Mouse (Mus musculus) forebrain, embryonic 16.5 days (tissue): Measurements from ENCODE around the gene Lrrc45. TPM values are rescaled to one million over a fixed set of nuclear protein-coding genes. Genes with fewer than 3 reads are reported as not detected.
A peak's percentile ranks its signal among the peaks of the same experiment; 100 is the strongest.

Experiments
- ATAC-seq: fragments of 200-750 bp; cut with Nextera tagmentation; 2 replicates; pipeline ENCODE4 v1.8.0; 2017; ENCODE audit warnings: mild to moderate bottlenecking, moderate library complexity
- H3K27ac ChIP-seq: fragments of 300-500 bp; sonication (generic); 2 replicates; pipeline ENCODE4 v1.5.1; 2014; ENCODE audit warnings: low read length, control low read depth
- H3K27me3 ChIP-seq: fragments of 300-500 bp; sonication (generic); replicated peaks from 2 replicates; pipeline ENCODE4 v1.6.1; 2014; ENCODE audit warnings: low read length; ENCODE audit not compliant: control insufficient read depth, insufficient read depth
- H3K36me3 ChIP-seq: fragments of 300-500 bp; sonication (generic); 2 replicates; pipeline ENCODE4 v1.6.1; 2014; ENCODE audit not compliant: control insufficient read depth, insufficient read depth
- H3K4me1 ChIP-seq: fragments of 300-500 bp; sonication (generic); replicated peaks from 2 replicates; pipeline ENCODE4 v1.6.1; 2014; ENCODE audit warnings: low read length; ENCODE audit not compliant: control insufficient read depth, insufficient read depth
- H3K4me2 ChIP-seq: fragments of 300-500 bp; sonication (generic); 2 replicates; pipeline ENCODE4 v1.6.1; 2014; ENCODE audit warnings: mild to moderate bottlenecking, low read length, control low read depth
- H3K4me3 ChIP-seq: fragments of 300-500 bp; sonication (generic); replicated peaks from 2 replicates; pipeline ENCODE4 v1.5.1; 2014; ENCODE audit warnings: mild to moderate bottlenecking, low read length, control low read depth
- H3K9ac ChIP-seq: fragments of 300-500 bp; sonication (generic); replicated peaks from 2 replicates; pipeline ENCODE4 v1.6.1; 2014; ENCODE audit warnings: low read depth, low read length, control low read depth
- H3K9me3 ChIP-seq: fragments of 300-500 bp; sonication (generic); 2 replicates; pipeline ENCODE4 v1.6.1; 2016; ENCODE audit warnings: low read length; ENCODE audit not compliant: control insufficient read depth
- WGBS: fragments of 180-500 bp; shearing (Covaris S2); extraction: QIAGEN DNeasy Blood & Tissue Kit; methylation state at CpG from one replicate; pipeline ENCODE4 v1.1.7; 2014; 5-methylcytosine and 5-hydroxymethylcytosine counted together
- polyA plus RNA-seq: library from polyadenylated mRNA; unstranded; fragments of >200 nt; fragmentation: Nextera tagmentation; extraction: Ambion mirVana; gene quantifications from 2 replicates; pipeline ENCODE4 v1.2.1, GENCODE M21; 2015

The Lrrc45 gene
- polyA plus RNA-seq, 1 experiment from 2014 or later: 118 TPM

DNA sequence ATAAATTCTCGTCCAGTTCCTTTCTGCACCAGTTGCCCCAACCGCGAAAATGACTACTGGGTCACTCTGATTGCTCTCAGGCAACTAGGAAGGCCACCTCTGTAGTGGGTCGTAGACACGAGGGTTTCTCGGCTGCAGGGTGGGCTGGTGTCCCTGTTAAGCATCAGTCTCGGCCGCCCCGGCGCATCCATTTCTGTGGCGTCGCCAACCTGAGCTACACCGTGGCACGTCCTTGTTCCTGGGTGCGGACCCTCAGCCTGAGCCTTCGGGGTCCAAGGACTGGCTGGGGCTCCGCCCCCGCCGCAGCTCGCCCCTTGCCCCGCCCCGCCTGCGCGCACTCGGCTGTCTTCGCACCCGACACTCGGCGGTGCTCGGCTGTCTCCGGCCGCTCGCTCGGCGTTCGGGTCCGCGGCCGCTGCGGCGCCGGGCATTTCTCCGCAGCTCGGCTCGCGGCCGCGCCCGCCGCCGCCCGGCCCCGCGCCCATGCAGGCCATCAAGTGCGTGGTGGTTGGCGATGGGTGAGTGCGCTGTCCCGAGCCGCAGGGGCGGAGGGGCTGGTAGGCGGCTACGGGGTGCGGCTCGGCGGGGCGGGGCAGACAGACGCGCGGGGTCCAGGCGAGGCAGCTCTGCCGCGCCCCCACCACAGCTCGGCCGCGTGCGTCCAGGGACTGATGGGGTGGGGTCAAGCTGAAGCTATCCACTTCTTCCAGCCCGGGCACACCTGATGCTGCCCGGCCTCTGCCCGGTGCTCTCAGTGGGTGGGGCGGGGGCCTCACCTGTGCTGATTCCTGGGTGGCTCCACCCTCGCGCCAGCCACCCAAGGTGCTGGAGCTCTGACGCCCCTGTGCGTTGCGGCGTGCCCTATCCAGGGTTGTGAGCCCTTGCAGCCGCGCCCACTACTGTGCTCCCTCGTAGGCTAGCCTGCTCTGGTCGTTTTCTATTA lies 7.7 kb downstream of the Lrrc45 start, which contains the start of gene Rac3:
Gene Rac3 (plus strand): TSS at position 347 of the 943 bp plus-strand sequence.
- H3K27ac ChIP-seq: no peak within 1 kb of the TSS; the same call in 1 of the 2 replicates
- H3K4me2 ChIP-seq: peak within 1 kb of the TSS; percentile 98
- H3K9me3 ChIP-seq: no peaks in the 10 kb centered on the region
- peak; percentile 90 for ATAC-seq
- WGBS: under 1% methylated on average over 88 of the region's 90 CpGs
- peak within 1 kb of the TSS; percentile 87 for H3K9ac ChIP-seq
- H3K4me1 ChIP-seq: peaks cover 21% of the 10 kb centered on the region
- no peaks in the 10 kb centered on the region for H3K27me3 ChIP-seq
- peak within 1 kb of the TSS; percentile 74 for H3K4me3 ChIP-seq
- H3K36me3 ChIP-seq: peaks cover 5% of the 10 kb centered on the region

DNA sequence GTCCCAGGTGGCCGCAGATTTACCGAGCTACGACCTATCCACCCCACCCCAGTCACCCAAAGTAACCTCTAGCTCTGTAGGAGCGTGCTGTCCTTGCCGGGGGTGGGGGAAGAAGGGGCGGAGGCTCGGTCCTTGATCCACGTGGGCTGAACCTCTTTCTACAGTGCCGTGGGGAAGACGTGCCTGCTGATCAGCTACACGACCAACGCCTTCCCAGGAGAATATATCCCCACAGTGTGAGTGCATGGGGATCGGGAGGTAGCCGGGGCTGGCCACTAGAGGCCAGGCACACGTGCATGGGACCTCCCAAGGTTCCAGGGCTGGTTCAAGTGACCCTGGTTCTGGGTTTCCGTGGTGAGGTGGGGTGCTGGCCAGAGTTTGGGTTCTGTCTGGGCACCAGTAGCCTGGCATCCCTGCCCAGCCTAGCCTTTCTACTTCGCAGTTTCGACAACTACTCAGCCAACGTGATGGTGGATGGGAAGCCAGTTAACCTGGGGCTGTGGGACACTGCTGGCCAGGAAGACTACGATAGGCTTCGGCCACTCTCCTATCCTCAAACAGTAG lies 8.4 kb downstream of the Lrrc45 start:
- Histone ChIP-seq H3K27ac (no peak overlapping the region), H3K9me3 (no peaks in the 10 kb centered on the region), H3K4me2 (peak overlapping the region; percentile 98), H3K4me3 (peak overlapping the region; percentile 74), H3K4me1 (peaks cover 27% of the 10 kb centered on the region), H3K9ac (peak overlapping the region; percentile 87), H3K27me3 (no peaks in the 10 kb centered on the region), H3K36me3 (peaks cover 5% of the 10 kb centered on the region)
- WGBS: 21% methylated on average over 21 of the region's 21 CpGs
- ATAC-seq: peak; percentile 7; the same call in 1 of the 2 replicates

GRCm38 (mm10) chr11:120722761-120723382 lies 9.1 kb downstream of the Lrrc45 start:
- Histone ChIP-seq H3K27me3 (no peaks in the 10 kb centered on the region), H3K4me3 (no peak overlapping the region), H3K4me1 (peaks cover 27% of the 10 kb centered on the region), H3K36me3 (peaks cover 5% of the 10 kb centered on the region), H3K9me3 (no peaks in the 10 kb centered on the region), H3K9ac (no peak overlapping the region), H3K4me2 (peak overlapping the region; percentile 98; the same call in 1 of the 2 replicates), H3K27ac (no peak overlapping the region)
- ATAC-seq: no peak
- WGBS: 85% methylated on average over 11 of the region's 11 CpGs

DNA sequence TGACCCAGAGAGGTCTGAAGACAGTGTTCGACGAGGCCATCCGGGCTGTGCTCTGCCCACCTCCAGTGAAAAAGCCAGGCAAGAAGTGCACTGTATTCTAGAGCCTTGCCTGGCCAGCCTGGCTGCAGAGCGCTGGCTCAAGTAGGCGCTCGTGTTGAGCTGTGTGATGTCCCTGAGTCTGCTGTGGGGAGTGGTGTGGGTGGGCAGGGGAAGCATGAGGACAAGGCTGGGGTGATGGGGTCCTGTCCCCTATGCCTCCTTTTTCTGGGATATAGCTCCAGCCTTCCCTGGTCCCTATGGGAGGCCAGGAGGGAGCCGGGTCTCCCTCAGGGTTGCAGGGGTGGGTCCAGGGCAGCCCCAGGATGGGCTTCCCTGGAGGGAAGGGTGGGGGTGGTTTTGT lies 9.8 kb downstream of the Lrrc45 start:
- no peak overlapping the region for H3K9ac ChIP-seq
- WGBS: 77% methylated on average over 7 of the region's 7 CpGs
- H3K27ac ChIP-seq: no peak overlapping the region
- peaks cover 27% of the 10 kb centered on the region for H3K4me1 ChIP-seq
- H3K9me3 ChIP-seq: no peaks in the 10 kb centered on the region
- no peak overlapping the region for H3K4me2 ChIP-seq
- ATAC-seq: no peak
- H3K27me3 ChIP-seq: no peaks in the 10 kb centered on the region
- no peak overlapping the region for H3K4me3 ChIP-seq
- H3K36me3 ChIP-seq: peaks cover 4% of the 10 kb centered on the region

DNA sequence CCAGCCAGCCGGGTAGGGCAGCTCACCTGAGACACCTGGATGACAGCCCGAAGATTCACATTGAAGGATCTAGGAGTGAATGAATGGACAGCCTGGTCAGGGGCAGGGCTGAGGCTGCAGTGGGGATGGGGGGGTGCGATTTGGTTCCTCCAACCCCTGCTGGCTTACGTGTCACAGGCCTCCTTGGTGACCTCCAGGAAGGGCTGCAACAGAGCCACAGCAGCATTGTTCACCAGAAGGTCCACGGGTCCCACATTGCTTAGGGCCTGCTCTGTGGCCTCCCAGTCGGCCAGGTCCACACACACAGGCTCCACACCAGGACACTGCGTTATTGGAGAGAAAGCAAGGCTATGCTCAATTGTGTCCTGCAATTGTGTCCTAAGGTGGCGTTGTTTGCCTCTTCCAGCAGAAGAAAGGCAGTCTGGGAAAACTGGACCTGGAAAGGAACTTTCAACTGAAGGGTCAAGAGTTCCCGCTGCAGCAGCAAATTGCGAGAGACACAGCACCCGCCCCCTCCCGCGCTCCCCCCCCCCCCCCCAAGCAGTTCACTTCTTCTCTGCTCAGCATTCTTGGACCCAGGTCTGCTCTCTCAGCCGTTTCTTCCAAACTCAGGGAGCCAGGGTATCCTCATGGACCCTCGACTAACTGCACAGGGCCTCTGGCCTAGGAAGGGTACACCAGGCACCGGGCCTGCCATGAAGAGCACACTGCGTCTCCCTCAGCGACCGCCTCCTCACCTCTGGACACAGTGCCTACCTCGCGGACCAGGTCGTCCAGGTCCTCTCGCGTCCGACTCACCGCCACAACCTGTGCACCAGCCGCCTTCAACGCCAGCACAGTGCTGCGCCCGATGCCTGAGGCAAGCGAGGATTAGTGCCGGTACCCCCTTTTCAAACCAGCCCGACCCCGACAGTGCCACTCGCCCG lies 12.8 kb downstream of the Lrrc45 start:
- Histone ChIP-seq H3K4me2 (peak overlapping the region; percentile 84), H3K9me3 (no peaks in the 10 kb centered on the region), H3K4me3 (peak overlapping the region; percentile 54), H3K9ac (peak overlapping the region; percentile 64), H3K27ac (no peak overlapping the region), H3K27me3 (no peaks in the 10 kb centered on the region), H3K4me1 (peaks cover 17% of the 10 kb centered on the region), H3K36me3 (no peaks in the 10 kb centered on the region)
- WGBS: 18% methylated on average over 36 of the region's 36 CpGs
- peak; percentile 39; the same call in 1 of the 2 replicates for ATAC-seq

- no peaks in the 10 kb centered on the region for H3K27me3 ChIP-seq
- peak; percentile 87 for ATAC-seq
- peak within 1 kb of the TSS; percentile 54 for H3K4me3 ChIP-seq
- peak within 1 kb of the TSS; percentile 64 for H3K9ac ChIP-seq
- H3K4me1 ChIP-seq: peaks cover 12% of the 10 kb centered on the region
- H3K4me2 ChIP-seq: peak within 1 kb of the TSS; percentile 84
- no peaks in the 10 kb centered on the region for H3K36me3 ChIP-seq
- no peak within 1 kb of the TSS for H3K27ac ChIP-seq
- WGBS: 0% methylated on average over 14 of the region's 14 CpGs
- no peaks in the 10 kb centered on the region for H3K9me3 ChIP-seq
Measured at GRCm38 (mm10) chr11:120727169-120727527, 13.4 kb downstream of the Lrrc45 start, which contains the start of gene Dcxr. Gene Dcxr, minus strand, starts transcription at chr11:120727281.

GRCm38 (mm10) chr11:120727564-120727963 lies 13.8 kb downstream of the Lrrc45 start:
- H3K4me3 ChIP-seq: no peak overlapping the region
- no peaks in the 10 kb centered on the region for H3K27me3 ChIP-seq
- H3K9me3 ChIP-seq: no peaks in the 10 kb centered on the region
- H3K4me2 ChIP-seq: 0 out of 2 replicates have a peak overlapping the region, but pooled peaks have one; percentile 84
- peaks cover 8% of the 10 kb centered on the region for H3K4me1 ChIP-seq
- no peak overlapping the region for H3K27ac ChIP-seq
- no peaks in the 10 kb centered on the region for H3K36me3 ChIP-seq
- H3K9ac ChIP-seq: no peak overlapping the region
- WGBS: 54% methylated on average over 12 of the region's 12 CpGs
- ATAC-seq: no peak

- ATAC-seq: no peak
- Histone ChIP-seq H3K4me1 (peaks cover 6% of the 10 kb centered on the region), H3K4me3 (no peak overlapping the region), H3K9me3 (no peaks in the 10 kb centered on the region), H3K9ac (no peak overlapping the region), H3K27me3 (no peaks in the 10 kb centered on the region), H3K36me3 (no peaks in the 10 kb centered on the region), H3K27ac (no peak overlapping the region), H3K4me2 (no peak overlapping the region)
- WGBS: 63% methylated on average over 11 of the region's 11 CpGs
Measured at GRCm38 (mm10) chr11:120728530-120729240, 15.0 kb downstream of the Lrrc45 start.
